Mouse (Mus musculus) G1E-ER4 (cell line): Measurements from ENCODE around the gene Slamf9. TPM values are rescaled to one million over a fixed set of nuclear protein-coding genes. Genes with fewer than 3 reads are reported as not detected.

Experiments used
- GATA1 ChIP-seq: IDR thresholded peaks from one replicate; pipeline ENCODE4 v1.8.0; 2012; ENCODE audit warnings: low read length, inconsistent platforms
- polyA plus RNA-seq: library from polyadenylated mRNA; stranded (reverse); fragments of >175 nt; gene quantifications from 2 replicates; pipeline ENCODE4 v1.2.3, GENCODE M21; 2012

The Slamf9 gene
- polyA plus RNA-seq, 1 experiment = not detected

DNA sequence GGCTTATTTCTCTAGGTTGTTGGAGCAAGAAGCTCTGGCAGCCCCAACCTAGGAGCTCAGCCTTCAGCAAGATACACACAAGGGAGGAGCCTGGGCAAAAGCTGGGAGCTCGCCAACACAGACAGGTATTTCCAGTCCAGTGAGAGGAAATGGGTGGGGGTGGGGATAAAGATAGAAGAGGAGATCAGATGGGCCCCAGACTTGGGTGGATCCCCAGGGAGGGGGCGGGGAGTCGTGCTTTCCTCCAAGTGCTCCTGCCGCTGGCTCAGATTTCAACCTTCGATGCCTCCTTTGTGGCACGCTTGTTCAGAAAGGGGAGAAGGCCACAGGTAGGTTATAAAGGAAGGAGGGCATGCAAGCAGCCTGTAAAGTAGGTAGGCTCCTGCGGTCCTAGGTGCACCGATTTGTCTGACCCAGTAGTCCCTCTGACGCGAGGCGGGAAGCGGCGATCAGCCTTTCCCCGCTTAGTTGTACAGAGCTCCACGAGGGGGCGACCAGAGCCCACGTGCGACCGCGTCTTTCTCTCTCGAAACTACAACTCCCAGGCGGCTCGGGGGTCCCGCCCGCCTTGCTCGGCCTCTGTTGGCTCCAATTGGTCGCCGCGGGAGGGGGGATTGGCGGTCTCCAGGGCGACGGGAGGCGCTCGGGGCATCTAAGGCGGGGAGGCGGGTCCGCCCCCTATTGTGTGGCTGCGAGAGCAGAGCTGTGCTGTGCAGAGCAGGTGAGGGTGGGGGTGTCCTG is 6.6 kb downstream of the Slamf9 start, which contains the start of gene Igsf9:
Gene Igsf9 (plus strand): TSS at position 249 of the 741 bp plus-strand sequence.
- TF ChIP-seq GATA1 = no peak

DNA sequence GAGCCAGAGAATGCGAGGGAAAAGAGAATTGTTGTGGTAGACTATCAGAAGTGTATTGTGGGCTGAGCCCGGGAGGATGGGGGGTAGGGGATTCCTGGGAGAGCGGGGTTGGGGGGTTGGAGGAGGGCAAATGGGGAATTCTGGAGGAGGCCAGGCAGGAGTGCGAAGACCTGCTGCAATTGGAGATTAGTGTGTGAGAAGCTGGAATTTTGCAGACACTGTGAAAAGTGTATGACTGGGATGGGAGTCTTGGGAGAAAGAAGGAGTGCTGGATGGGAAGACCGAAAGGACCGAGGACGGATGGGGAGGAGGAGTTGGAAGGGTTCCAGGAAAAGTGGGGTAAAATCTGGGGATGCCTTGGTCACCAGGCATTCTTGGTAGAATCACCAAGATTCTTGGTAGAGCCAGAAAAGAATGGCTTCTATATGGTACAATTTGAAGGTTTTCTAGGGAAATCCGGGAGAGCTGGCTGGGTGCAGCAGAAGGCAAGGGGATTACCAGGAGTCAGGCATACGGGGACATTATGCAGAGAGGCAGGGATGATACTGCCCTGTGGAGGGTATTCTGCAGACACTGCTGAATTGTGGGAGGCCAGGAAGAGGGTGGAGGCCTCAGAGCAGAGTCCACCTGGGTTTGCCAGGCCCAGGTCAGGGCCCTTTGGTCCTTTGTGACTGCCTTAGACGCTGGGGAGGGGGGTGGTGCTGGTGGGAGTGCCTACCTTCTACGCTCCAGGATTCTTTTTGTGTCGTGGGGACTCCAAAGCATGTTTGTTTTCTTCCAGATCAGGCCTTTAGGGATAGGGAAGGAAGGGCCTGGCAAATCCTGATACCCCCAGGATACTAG is 7.6 kb downstream of the Slamf9 start:
- TF ChIP-seq GATA1 = no peak

- TF ChIP-seq GATA1 = no peak
Measured at GRCm38 (mm10) chr1:172483361-172483660, 8.2 kb downstream of the Slamf9 start.

DNA sequence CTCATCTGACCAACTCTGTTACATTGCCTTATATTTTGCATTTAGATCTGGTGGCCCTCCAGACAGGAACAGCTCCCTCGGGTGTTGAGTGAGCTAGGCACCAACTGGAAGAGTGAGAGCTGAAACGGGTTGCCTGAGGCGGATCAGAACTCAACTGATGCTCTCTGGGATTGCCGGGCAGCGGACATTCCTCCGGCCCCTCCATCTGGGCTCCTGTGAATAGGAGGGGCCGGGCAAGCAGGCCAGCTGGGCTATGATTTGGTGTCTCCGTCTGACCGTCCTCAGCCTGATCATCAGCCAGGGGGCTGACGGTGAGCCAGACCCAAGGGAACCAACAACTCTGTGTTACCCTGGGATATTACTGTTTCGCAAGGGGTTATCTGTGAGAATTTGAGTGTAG is 9.1 kb downstream of the Slamf9 start:
- no peak for TF ChIP-seq GATA1

GRCm38 (mm10) chr1:172484671-172485070 is 9.5 kb downstream of the Slamf9 start:
- no peak for TF ChIP-seq GATA1

DNA sequence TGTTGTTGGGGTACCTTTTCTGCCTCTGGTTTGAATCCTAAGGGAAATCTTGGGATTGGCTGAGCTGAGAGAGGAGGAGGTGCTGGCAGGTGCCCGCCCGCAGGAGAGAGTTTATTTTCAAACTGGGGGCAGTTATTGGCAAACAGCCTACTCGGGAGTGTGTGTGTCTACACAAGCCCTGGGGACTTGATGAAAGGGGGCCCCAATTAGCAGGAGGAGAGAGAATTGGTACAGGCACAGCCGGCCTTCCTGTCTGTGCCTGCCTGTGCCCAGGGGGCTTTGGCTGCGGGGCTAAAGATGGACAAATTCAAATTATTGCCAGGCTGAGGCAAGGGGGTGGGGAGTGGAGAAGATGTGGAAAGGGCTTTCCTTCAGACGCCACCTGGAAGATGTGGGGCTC is 10.7 kb downstream of the Slamf9 start:
- TF ChIP-seq GATA1 = no peak

- no peak for TF ChIP-seq GATA1
Measured at GRCm38 (mm10) chr1:172486236-172486635, 11.1 kb downstream of the Slamf9 start.

GRCm38 (mm10) chr1:172486651-172487050 is 11.5 kb downstream of the Slamf9 start:
- no peak for TF ChIP-seq GATA1

DNA sequence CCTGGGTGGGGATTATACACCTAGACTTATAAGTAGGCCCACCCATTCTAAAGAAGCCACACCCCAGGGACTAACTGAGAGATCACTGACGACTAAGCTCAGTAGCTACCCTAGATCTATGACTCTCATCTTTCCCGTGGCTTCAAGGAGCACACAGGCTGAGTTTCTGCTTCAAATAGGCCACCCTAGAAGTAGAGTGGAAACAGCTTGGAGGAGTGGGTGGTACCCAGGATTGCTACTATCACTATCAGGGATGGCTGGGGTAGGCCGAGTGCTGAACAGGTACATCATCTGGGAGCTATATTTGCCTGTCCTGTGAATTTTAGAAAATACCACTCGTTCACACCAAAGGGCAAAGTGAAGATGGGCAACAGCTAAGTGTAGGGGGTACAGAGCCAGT is 12.7 kb downstream of the Slamf9 start:
- no peak for TF ChIP-seq GATA1

- TF ChIP-seq GATA1 = no peak
Measured at GRCm38 (mm10) chr1:172488831-172489230, 13.7 kb downstream of the Slamf9 start.

GRCm38 (mm10) chr1:172489585-172490250 is 14.6 kb downstream of the Slamf9 start:
- no peak for TF ChIP-seq GATA1

DNA sequence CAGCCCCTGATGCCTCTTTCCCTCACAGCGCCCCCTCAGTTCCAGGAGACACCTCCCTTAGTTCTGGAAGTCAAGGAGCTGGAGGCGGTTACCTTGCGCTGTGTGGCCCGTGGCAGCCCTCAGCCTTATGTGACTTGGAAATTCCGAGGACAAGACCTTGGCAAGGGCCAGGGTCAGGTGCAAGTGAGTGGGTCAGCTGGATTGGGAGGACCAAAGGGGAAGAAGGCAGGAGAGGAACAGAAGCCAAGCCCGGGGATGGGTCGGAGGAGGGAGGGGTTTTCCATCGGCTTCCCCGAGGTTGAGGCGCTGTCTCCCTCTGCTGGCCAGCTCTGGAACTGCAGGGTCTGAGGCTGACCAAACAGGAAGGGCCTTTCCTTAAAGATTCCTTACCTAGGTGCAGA is 15.1 kb downstream of the Slamf9 start:
- TF ChIP-seq GATA1 = no peak

DNA sequence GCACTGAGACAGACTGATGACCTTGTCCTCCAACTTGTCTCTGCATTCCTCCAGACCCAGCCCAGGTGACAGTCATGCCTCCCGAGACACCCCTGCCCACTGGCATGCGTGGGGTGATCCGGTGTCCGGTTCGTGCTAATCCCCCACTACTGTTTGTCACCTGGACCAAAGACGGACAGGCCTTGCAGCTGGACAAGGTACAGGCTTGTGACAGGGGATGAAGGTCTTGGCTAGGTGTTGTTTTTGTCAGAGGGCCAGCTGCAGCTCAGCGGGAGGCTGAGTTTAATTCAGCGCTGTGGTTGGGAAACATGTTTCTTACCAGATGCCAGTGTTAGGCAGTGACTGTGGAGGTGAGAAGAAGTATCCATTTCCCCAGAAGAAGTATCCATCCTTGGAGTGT is 16.9 kb downstream of the Slamf9 start:
- TF ChIP-seq GATA1 = no peak

DNA sequence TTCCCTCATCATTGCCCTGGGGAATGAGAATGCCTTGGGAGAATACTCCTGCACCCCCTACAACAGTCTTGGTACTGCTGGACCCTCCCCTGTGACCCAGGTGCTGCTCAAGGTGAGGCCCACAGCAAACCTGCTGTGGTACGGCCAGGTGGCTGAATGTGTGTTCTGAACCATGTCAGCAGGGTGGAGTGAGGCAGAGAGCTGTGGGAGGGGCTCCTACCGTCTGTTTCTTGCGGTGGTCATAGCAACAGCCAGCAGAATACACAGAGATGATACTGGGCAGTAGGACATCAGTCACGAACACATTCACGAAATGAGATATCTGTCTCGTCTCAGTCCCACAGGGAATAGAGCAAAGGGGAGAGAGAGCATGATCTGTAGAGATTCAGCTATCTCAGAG is 18.4 kb downstream of the Slamf9 start:
- no peak for TF ChIP-seq GATA1

GRCm38 (mm10) chr1:172496030-172496429 is 20.9 kb downstream of the Slamf9 start:
- TF ChIP-seq GATA1 = no peak

DNA sequence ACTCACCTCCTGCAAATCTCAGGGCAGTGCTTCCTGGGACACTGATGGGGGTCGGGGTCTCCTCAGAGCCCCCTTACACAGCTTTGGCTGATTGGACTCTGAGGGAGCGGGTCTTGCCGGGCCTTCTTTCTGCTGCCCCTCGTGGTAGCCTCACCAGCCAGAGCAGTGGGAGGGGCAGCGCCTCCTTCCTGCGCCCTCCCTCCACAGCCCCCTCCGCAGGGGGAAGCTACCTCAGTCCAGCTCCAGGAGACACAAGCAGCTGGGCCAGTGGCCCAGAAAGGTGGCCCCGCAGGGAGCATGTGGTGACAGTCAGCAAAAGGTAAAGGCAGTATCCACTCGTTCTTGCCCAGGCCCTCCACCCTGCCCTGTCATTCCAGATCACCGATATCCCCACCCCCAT is 22.3 kb downstream of the Slamf9 start:
- no peak for TF ChIP-seq GATA1

GRCm38 (mm10) chr1:172499765-172500441 is 24.7 kb downstream of the Slamf9 start, which contains the start of gene Tagln2:
TSS of gene Tagln2 (plus strand) at chr1:172500047.
- TF ChIP-seq GATA1 = no peak
